Mouse (Mus musculus) midbrain, embryonic 11.5 days (tissue): ENCODE results near the gene Pex14. TPM values are rescaled to one million over a fixed set of nuclear protein-coding genes. Genes with fewer than 3 reads are reported as not detected.

Experiments used
- ATAC-seq: fragments of 200-750 bp; cut with Nextera tagmentation; 2 replicates; pipeline ENCODE4 v1.8.0; 2017; ENCODE audit warnings: moderate TSS enrichment, moderate library complexity; ENCODE audit not compliant: low FRiP score
- DNase-seq: peaks from one replicate; pipeline ENCODE4 v3.0.0; 2015; ENCODE audit warnings: low spot score; ENCODE audit errors: missing footprints
- H3K27ac ChIP-seq: fragments of 300-500 bp; sonication (generic); 2 replicates; pipeline ENCODE4 v1.5.1; 2014; ENCODE audit warnings: low read depth, low read length
- H3K27me3 ChIP-seq: fragments of 300-500 bp; sonication (generic); 2 replicates; pipeline ENCODE4 v1.6.1; 2014; ENCODE audit warnings: mild to moderate bottlenecking, low read length, moderate library complexity, mixed read lengths; ENCODE audit not compliant: control insufficient read depth, insufficient read depth
- H3K36me3 ChIP-seq: fragments of 300-500 bp; sonication (generic); 2 replicates; pipeline ENCODE4 v1.6.1; 2014; ENCODE audit warnings: mild to moderate bottlenecking, low read length, moderate library complexity, mixed read lengths; ENCODE audit not compliant: control insufficient read depth, insufficient read depth
- H3K4me1 ChIP-seq: fragments of 300-500 bp; sonication (generic); 2 replicates; pipeline ENCODE4 v1.6.1; 2014; ENCODE audit warnings: low read length; ENCODE audit not compliant: control insufficient read depth, insufficient read depth
- H3K4me2 ChIP-seq: fragments of 300-500 bp; sonication (generic); 2 replicates; pipeline ENCODE4 v1.6.1; 2014; ENCODE audit warnings: mild to moderate bottlenecking, moderate library complexity
- H3K4me3 ChIP-seq: fragments of 300-500 bp; sonication (generic); 2 replicates; pipeline ENCODE4 v1.5.1; 2014; ENCODE audit warnings: low read depth, low read length
- H3K9ac ChIP-seq: fragments of 300-500 bp; sonication (generic); 2 replicates; pipeline ENCODE4 v1.6.1; 2014; ENCODE audit warnings: low read length
- H3K9me3 ChIP-seq: fragments of 300-500 bp; sonication (generic); 2 replicates; pipeline ENCODE4 v1.6.1; 2016; ENCODE audit warnings: low read length; ENCODE audit not compliant: control insufficient read depth
- WGBS: fragments of 180-500 bp; shearing (Covaris S2); extraction: QIAGEN DNeasy Blood & Tissue Kit; methylation state at CpG from one replicate; pipeline ENCODE4 v1.1.7; 2014; 5-methylcytosine and 5-hydroxymethylcytosine counted together
- polyA plus RNA-seq: library from polyadenylated mRNA; unstranded; fragments of >200 nt; fragmentation: Nextera tagmentation; extraction: Ambion mirVana; gene quantifications from 2 replicates; pipeline ENCODE4 v1.2.1, GENCODE M21; 2014

The Pex14 gene
- polyA plus RNA-seq, 1 experiment from 2014 or later: 35.9 TPM

- Histone ChIP-seq H3K36me3 (no peaks in the 10 kb centered on the region), H3K27ac (no peak overlapping the region), H3K9me3 (no peaks in the 10 kb centered on the region), H3K27me3 (no peaks in the 10 kb centered on the region), H3K4me1 (no peaks in the 10 kb centered on the region), H3K4me3 (no peak overlapping the region), H3K9ac (no peak overlapping the region), H3K4me2 (no peak overlapping the region)
- WGBS: 87% methylated on average over 17 of the region's 17 CpGs
- ATAC-seq (no peak), DNase-seq (no peak)
These were observed 18.1 kb downstream of the Pex14 start for GRCm38 (mm10) chr4:149081528-149081927.

- ATAC-seq: no peak
- WGBS: 89% methylated on average over 8 of the region's 8 CpGs
- no peaks in the 10 kb centered on the region for H3K27me3 ChIP-seq
These were observed 19.6 kb downstream of the Pex14 start for GRCm38 (mm10) chr4:149080111-149080510.

GRCm38 (mm10) chr4:149079629-149080028 lies 20.0 kb downstream of the Pex14 start:
- DNase-seq (no peak), ATAC-seq (no peak)
- H3K36me3 ChIP-seq: no peaks in the 10 kb centered on the region
- no peak overlapping the region for H3K4me2 ChIP-seq
- no peak overlapping the region for H3K4me3 ChIP-seq
- no peaks in the 10 kb centered on the region for H3K4me1 ChIP-seq
- H3K27me3 ChIP-seq: no peaks in the 10 kb centered on the region
- H3K27ac ChIP-seq: no peak overlapping the region
- H3K9me3 ChIP-seq: no peaks in the 10 kb centered on the region
- no peak overlapping the region for H3K9ac ChIP-seq
- 87% methylated on average over 6 of the region's 6 CpGs for WGBS

More at GRCm38 (mm10) chr4:149080111-149080510, 19.6 kb downstream of the Pex14 start:
- Histone ChIP-seq H3K4me1 (no peaks in the 10 kb centered on the region), H3K27ac (no peak overlapping the region), H3K9me3 (no peaks in the 10 kb centered on the region), H3K36me3 (no peaks in the 10 kb centered on the region), H3K4me3 (no peak overlapping the region), H3K9ac (no peak overlapping the region), H3K4me2 (no peak overlapping the region)
- no peak for DNase-seq

GRCm38 (mm10) chr4:149078261-149078660 lies 21.4 kb downstream of the Pex14 start:
- Histone ChIP-seq H3K36me3 (no peaks in the 10 kb centered on the region), H3K27me3 (no peaks in the 10 kb centered on the region), H3K27ac (no peak overlapping the region), H3K4me3 (no peak overlapping the region), H3K9ac (no peak overlapping the region), H3K4me2 (no peak overlapping the region), H3K4me1 (no peaks in the 10 kb centered on the region), H3K9me3 (no peaks in the 10 kb centered on the region)
- DNase-seq (no peak), ATAC-seq (no peak)
- WGBS: 75% methylated on average over 4 of the region's 4 CpGs

GRCm38 (mm10) chr4:149075871-149076575 lies 23.7 kb downstream of the Pex14 start:
- no peaks in the 10 kb centered on the region for H3K27me3 ChIP-seq
- H3K4me3 ChIP-seq: no peak overlapping the region
- no peaks in the 10 kb centered on the region for H3K9me3 ChIP-seq
- DNase-seq (peak; percentile 96), ATAC-seq (peak; percentile 62)
- H3K36me3 ChIP-seq: no peaks in the 10 kb centered on the region
- H3K9ac ChIP-seq: no peak overlapping the region
- WGBS: 29% methylated on average over 10 of the region's 10 CpGs
- no peak overlapping the region for H3K27ac ChIP-seq
- no peaks in the 10 kb centered on the region for H3K4me1 ChIP-seq
- H3K4me2 ChIP-seq: no peak overlapping the region

- H3K4me1 ChIP-seq: no peaks in the 10 kb centered on the region
- no peak for ATAC-seq
- H3K4me3 ChIP-seq: no peak overlapping the region
- 94% methylated on average over 13 of the region's 13 CpGs for WGBS
- H3K36me3 ChIP-seq: no peaks in the 10 kb centered on the region
- no peak overlapping the region for H3K9ac ChIP-seq
- H3K9me3 ChIP-seq: no peaks in the 10 kb centered on the region
- no peak overlapping the region for H3K4me2 ChIP-seq
- H3K27me3 ChIP-seq: no peaks in the 10 kb centered on the region
- H3K27ac ChIP-seq: no peak overlapping the region
- no peak for DNase-seq
These were observed 24.6 kb downstream of the Pex14 start for GRCm38 (mm10) chr4:149075073-149075472.

- DNase-seq: peak; percentile 78
- WGBS: 90% methylated on average over 22 of the region's 22 CpGs
- no peaks in the 10 kb centered on the region for H3K4me1 ChIP-seq
- H3K9ac ChIP-seq: no peak overlapping the region
- H3K27ac ChIP-seq: no peak overlapping the region
- H3K4me3 ChIP-seq: no peak overlapping the region
- H3K27me3 ChIP-seq: no peaks in the 10 kb centered on the region
- H3K9me3 ChIP-seq: no peaks in the 10 kb centered on the region
- H3K36me3 ChIP-seq: no peaks in the 10 kb centered on the region
- no peak overlapping the region for H3K4me2 ChIP-seq
- no peak for ATAC-seq
These were observed 32.8 kb downstream of the Pex14 start for GRCm38 (mm10) chr4:149066672-149067551.

- DNase-seq (no peak), ATAC-seq (no peak)
- H3K36me3 ChIP-seq: no peaks in the 10 kb centered on the region
- WGBS: 90% methylated on average over 23 of the region's 23 CpGs
- H3K9me3 ChIP-seq: no peaks in the 10 kb centered on the region
- H3K4me1 ChIP-seq: no peaks in the 10 kb centered on the region
- H3K9ac ChIP-seq: no peak overlapping the region
- H3K27ac ChIP-seq: no peak overlapping the region
- no peaks in the 10 kb centered on the region for H3K27me3 ChIP-seq
- no peak overlapping the region for H3K4me2 ChIP-seq
- no peak overlapping the region for H3K4me3 ChIP-seq
These were observed 35.4 kb downstream of the Pex14 start for GRCm38 (mm10) chr4:149064061-149064854.
